Mouse (Mus musculus): ENCODE data around the gene Tspan5. TPM values are rescaled to one million over a fixed set of nuclear protein-coding genes. Genes with fewer than 3 reads are reported as not detected.

The Tspan5 gene
- polyA plus RNA-seq, 1 experiment from 2014 or later = 24.7 TPM

- 73% methylated on average over 13 of the region's 13 CpGs for WGBS
- ATAC-seq (ENCODE audit: low read depth) = 0 out of 2 replicates have a peak, but pooled peaks have one; percentile 2
- Histone ChIP-seq H3K36me3 (ENCODE audit: control insufficient read depth, insufficient read depth, low read length) (no peaks in the 10 kb centered on the region), H3K27me3 (ENCODE audit: control insufficient read depth, insufficient read depth, low read depth, low read length) (no peaks in the 10 kb centered on the region), H3K9ac (ENCODE audit: low read length) (no peak overlapping the region), H3K4me1 (replicated peaks; ENCODE audit: control insufficient read depth, insufficient read depth, low read length) (peaks cover 16% of the 10 kb centered on the region), H3K27ac (ENCODE audit: low read length) (peak overlapping the region; percentile 59; the same call in 1 of the 2 replicates), H3K4me3 (ENCODE audit: low read length) (no peak overlapping the region), H3K9me3 (ENCODE audit: control insufficient read depth, low read length) (no peaks in the 10 kb centered on the region), H3K4me2 (ENCODE audit: low read depth, low read length) (no peak overlapping the region)
These were observed 19.5 kb downstream of the Tspan5 start for GRCm38 (mm10) chr3:138761531-138761930.

GRCm38 (mm10) chr3:138763941-138764340 is 21.9 kb downstream of the Tspan5 start:
- Histone ChIP-seq H3K4me1 (replicated peaks; ENCODE audit: control insufficient read depth, insufficient read depth, low read length) (peaks cover 16% of the 10 kb centered on the region), H3K9me3 (ENCODE audit: control insufficient read depth, low read length) (no peaks in the 10 kb centered on the region), H3K4me2 (ENCODE audit: low read depth, low read length) (no peak overlapping the region), H3K27ac (ENCODE audit: low read length) (no peak overlapping the region), H3K27me3 (ENCODE audit: control insufficient read depth, insufficient read depth, low read depth, low read length) (no peaks in the 10 kb centered on the region), H3K9ac (ENCODE audit: low read length) (no peak overlapping the region), H3K36me3 (ENCODE audit: control insufficient read depth, insufficient read depth, low read length) (no peaks in the 10 kb centered on the region), H3K4me3 (ENCODE audit: low read length) (no peak overlapping the region)
- no peak for ATAC-seq (ENCODE audit: low read depth)
- 73% methylated on average over 9 of the region's 9 CpGs for WGBS

- Histone ChIP-seq H3K4me3 (ENCODE audit: low read length) (no peak overlapping the region), H3K27ac (ENCODE audit: low read length) (no peak overlapping the region), H3K36me3 (ENCODE audit: control insufficient read depth, insufficient read depth, low read length) (no peaks in the 10 kb centered on the region), H3K27me3 (ENCODE audit: control insufficient read depth, insufficient read depth, low read depth, low read length) (no peaks in the 10 kb centered on the region), H3K9me3 (ENCODE audit: control insufficient read depth, low read length) (no peaks in the 10 kb centered on the region), H3K4me2 (ENCODE audit: low read depth, low read length) (no peak overlapping the region), H3K4me1 (replicated peaks; ENCODE audit: control insufficient read depth, insufficient read depth, low read length) (peaks cover 15% of the 10 kb centered on the region), H3K9ac (ENCODE audit: low read length) (no peak overlapping the region; the same call in 1 of the 2 replicates)
- no peak for ATAC-seq (ENCODE audit: low read depth)
- WGBS = 56% methylated on average over 3 of the region's 3 CpGs
These were observed 22.8 kb downstream of the Tspan5 start for GRCm38 (mm10) chr3:138764782-138765181.

GRCm38 (mm10) chr3:138767034-138767433 is 25.0 kb downstream of the Tspan5 start:
- H3K9me3 ChIP-seq (ENCODE audit: control insufficient read depth, low read length) = no peaks in the 10 kb centered on the region
- no peak overlapping the region for H3K9ac ChIP-seq (ENCODE audit: low read length)
- ATAC-seq (ENCODE audit: low read depth) = no peak
- H3K36me3 ChIP-seq (ENCODE audit: control insufficient read depth, insufficient read depth, low read length) = no peaks in the 10 kb centered on the region
- H3K4me2 ChIP-seq (ENCODE audit: low read depth, low read length) = no peak overlapping the region
- H3K27me3 ChIP-seq (ENCODE audit: control insufficient read depth, insufficient read depth, low read depth, low read length) = no peaks in the 10 kb centered on the region
- H3K27ac ChIP-seq (ENCODE audit: low read length) = no peak overlapping the region
- WGBS = 54% methylated on average over 8 of the region's 8 CpGs
- no peak overlapping the region for H3K4me3 ChIP-seq (ENCODE audit: low read length)
- no peaks in the 10 kb centered on the region for H3K4me1 ChIP-seq (replicated peaks; ENCODE audit: control insufficient read depth, insufficient read depth, low read length)

- Histone ChIP-seq H3K4me3 (ENCODE audit: low read length) (no peak overlapping the region), H3K4me2 (ENCODE audit: low read depth, low read length) (no peak overlapping the region), H3K27me3 (ENCODE audit: control insufficient read depth, insufficient read depth, low read depth, low read length) (no peaks in the 10 kb centered on the region), H3K4me1 (replicated peaks; ENCODE audit: control insufficient read depth, insufficient read depth, low read length) (no peaks in the 10 kb centered on the region), H3K36me3 (ENCODE audit: control insufficient read depth, insufficient read depth, low read length) (no peaks in the 10 kb centered on the region), H3K9me3 (ENCODE audit: control insufficient read depth, low read length) (no peaks in the 10 kb centered on the region), H3K9ac (ENCODE audit: low read length) (no peak overlapping the region), H3K27ac (ENCODE audit: low read length) (no peak overlapping the region)
- 66% methylated on average over 12 of the region's 12 CpGs for WGBS
- no peak for ATAC-seq (ENCODE audit: low read depth)
These were observed 26.6 kb downstream of the Tspan5 start for GRCm38 (mm10) chr3:138768541-138769093.

- no peak for ATAC-seq (ENCODE audit: low read depth)
These were observed 28.8 kb downstream of the Tspan5 start for GRCm38 (mm10) chr3:138770650-138771331.

GRCm38 (mm10) chr3:138771549-138772333 is 29.7 kb downstream of the Tspan5 start:
- Histone ChIP-seq H3K4me1 (replicated peaks; ENCODE audit: control insufficient read depth, insufficient read depth, low read length) (no peaks in the 10 kb centered on the region), H3K27me3 (ENCODE audit: control insufficient read depth, insufficient read depth, low read depth, low read length) (no peaks in the 10 kb centered on the region), H3K4me2 (ENCODE audit: low read depth, low read length) (no peak overlapping the region), H3K36me3 (ENCODE audit: control insufficient read depth, insufficient read depth, low read length) (no peaks in the 10 kb centered on the region), H3K4me3 (ENCODE audit: low read length) (no peak overlapping the region), H3K27ac (ENCODE audit: low read length) (no peak overlapping the region), H3K9ac (ENCODE audit: low read length) (no peak overlapping the region), H3K9me3 (ENCODE audit: control insufficient read depth, low read length) (no peaks in the 10 kb centered on the region)
- 83% methylated on average over 12 of the region's 12 CpGs for WGBS
- no peak for ATAC-seq (ENCODE audit: low read depth)

More at GRCm38 (mm10) chr3:138770650-138771331, 28.8 kb downstream of the Tspan5 start:
- H3K4me3 ChIP-seq (ENCODE audit: low read length) = no peak overlapping the region
- H3K4me2 ChIP-seq (ENCODE audit: low read depth, low read length) = no peak overlapping the region
- no peaks in the 10 kb centered on the region for H3K27me3 ChIP-seq (ENCODE audit: control insufficient read depth, insufficient read depth, low read depth, low read length)
- no peaks in the 10 kb centered on the region for H3K9me3 ChIP-seq (ENCODE audit: control insufficient read depth, low read length)
- no peaks in the 10 kb centered on the region for H3K36me3 ChIP-seq (ENCODE audit: control insufficient read depth, insufficient read depth, low read length)
- no peaks in the 10 kb centered on the region for H3K4me1 ChIP-seq (replicated peaks; ENCODE audit: control insufficient read depth, insufficient read depth, low read length)
- no peak overlapping the region for H3K9ac ChIP-seq (ENCODE audit: low read length)
- H3K27ac ChIP-seq (ENCODE audit: low read length) = no peak overlapping the region
- 83% methylated on average over 10 of the region's 10 CpGs for WGBS

GRCm38 (mm10) chr3:138773871-138774606 is 32.0 kb downstream of the Tspan5 start:
- no peaks in the 10 kb centered on the region for H3K36me3 ChIP-seq (ENCODE audit: control insufficient read depth, insufficient read depth, low read length)
- H3K4me1 ChIP-seq (replicated peaks; ENCODE audit: control insufficient read depth, insufficient read depth, low read length) = no peaks in the 10 kb centered on the region
- H3K4me2 ChIP-seq (ENCODE audit: low read depth, low read length) = no peak overlapping the region
- WGBS = 48% methylated on average over 9 of the region's 9 CpGs
- ATAC-seq (ENCODE audit: low read depth) = no peak
- H3K27me3 ChIP-seq (ENCODE audit: control insufficient read depth, insufficient read depth, low read depth, low read length) = no peaks in the 10 kb centered on the region
- no peak overlapping the region for H3K27ac ChIP-seq (ENCODE audit: low read length)
- no peak overlapping the region for H3K4me3 ChIP-seq (ENCODE audit: low read length)
- no peak overlapping the region for H3K9ac ChIP-seq (ENCODE audit: low read length)
- no peaks in the 10 kb centered on the region for H3K9me3 ChIP-seq (ENCODE audit: control insufficient read depth, low read length)

GRCm38 (mm10) chr3:138774607-138774943 is 32.6 kb downstream of the Tspan5 start:
- Histone ChIP-seq H3K27me3 (ENCODE audit: control insufficient read depth, insufficient read depth, low read depth, low read length) (no peaks in the 10 kb centered on the region), H3K27ac (ENCODE audit: low read length) (no peak overlapping the region), H3K36me3 (ENCODE audit: control insufficient read depth, insufficient read depth, low read length) (no peaks in the 10 kb centered on the region), H3K9me3 (ENCODE audit: control insufficient read depth, low read length) (no peaks in the 10 kb centered on the region), H3K4me1 (replicated peaks; ENCODE audit: control insufficient read depth, insufficient read depth, low read length) (peaks cover 4% of the 10 kb centered on the region; the same call in 1 of the 2 replicates), H3K9ac (ENCODE audit: low read length) (no peak overlapping the region), H3K4me3 (ENCODE audit: low read length) (no peak overlapping the region), H3K4me2 (ENCODE audit: low read depth, low read length) (no peak overlapping the region)
- no peak for ATAC-seq (ENCODE audit: low read depth)
- 71% methylated on average over 4 of the region's 4 CpGs for WGBS
